Mouse (Mus musculus) cortical plate, adult 2 months (tissue): ENCODE data around the gene Cnga1.

ENCODE experiments used
- CTCF ChIP-seq: fragments of 200-500 bp; IDR thresholded peaks from 2 replicates; pipeline ENCODE4 v1.5.1; 2011; ENCODE audit warnings: mild to moderate bottlenecking, control low read depth, low read length; ENCODE audit not compliant: insufficient read depth; ENCODE audit errors: extremely low read depth
- POLR2A ChIP-seq: fragments of 200-500 bp; IDR thresholded peaks from 2 replicates; pipeline ENCODE4 v1.6.1; 2011; ENCODE audit warnings: mild to moderate bottlenecking, low read length, control low read depth; ENCODE audit not compliant: insufficient read depth; ENCODE audit errors: extremely low read depth

- no peak for TF ChIP-seq POLR2A
- no peak for TF ChIP-seq CTCF
Measured at GRCm38 (mm10) chr5:72617413-72617812, 26.7 kb downstream of the Cnga1 start.
